Mouse (Mus musculus) heart, adult 2 months (tissue): ENCODE data around the gene Marf1. TPM values are rescaled to one million over a fixed set of nuclear protein-coding genes. Genes with fewer than 3 reads are reported as not detected.

Experiments
- DNase-seq, 2 experiments: peaks; one replicate each; pipeline ENCODE4 v3.0.0; 2021
- H3K27ac ChIP-seq: fragments of 200-600 bp; 2 replicates; pipeline ENCODE4 v1.8.1; 2022
- H3K27me3 ChIP-seq: fragments of 200-500 bp; 2 replicates; pipeline ENCODE4 v1.6.1; 2012; ENCODE audit warnings: mild to moderate bottlenecking, low read length, inconsistent platforms, mixed read lengths; ENCODE audit not compliant: control insufficient read depth, insufficient read depth
- H3K36me3 ChIP-seq: fragments of 200-500 bp; 2 replicates; pipeline ENCODE4 v1.6.1; 2012; ENCODE audit warnings: low read length, inconsistent platforms; ENCODE audit not compliant: control insufficient read depth, insufficient read depth
- H3K4me1 ChIP-seq: fragments of 200-500 bp; 2 replicates; pipeline ENCODE4 v1.6.1; 2011; ENCODE audit warnings: low read length; ENCODE audit not compliant: control insufficient read depth, insufficient read depth
- H3K4me3 ChIP-seq: fragments of 200-600 bp; 2 replicates; pipeline ENCODE4 v1.8.1; 2022
- H3K79me2 ChIP-seq: fragments of 200-500 bp; replicated peaks from 2 replicates; pipeline ENCODE4 v1.6.1; 2012; ENCODE audit warnings: mild to moderate bottlenecking, inconsistent platforms, low read length, moderate library complexity, mixed read lengths; ENCODE audit not compliant: control insufficient read depth, insufficient read depth
- H3K9ac ChIP-seq: fragments of 200-500 bp; 2 replicates; pipeline ENCODE4 v1.6.1; 2012; ENCODE audit warnings: low read depth, mild to moderate bottlenecking, control low read depth, inconsistent platforms, low read length, mixed read lengths
- CTCF ChIP-seq: fragments of 200-600 bp; IDR thresholded peaks from 2 replicates; pipeline ENCODE4 v1.8.1; 2022; ENCODE audit warnings: antibody characterized with exemption, mild to moderate bottlenecking, moderate library complexity
- EP300 ChIP-seq: fragments of 200-500 bp; IDR thresholded peaks from 2 replicates; pipeline ENCODE4 v1.6.1; 2011; ENCODE audit warnings: low read depth, low read length, control low read depth; ENCODE audit not compliant: insufficient read depth
- POLR2A ChIP-seq: fragments of 200-500 bp; IDR thresholded peaks from 2 replicates; pipeline ENCODE4 v1.6.1; 2011; ENCODE audit warnings: mild to moderate bottlenecking, low read depth, low read length, control low read depth; ENCODE audit not compliant: insufficient read depth
- WGBS: fragments of 180-500 bp; shearing (Covaris S2); methylation state at CpG from one replicate; pipeline ENCODE4 v1.1.7; 2018; 5-methylcytosine and 5-hydroxymethylcytosine counted together
- intact Hi-C: fragments of 180-260 bp; cut with DNase I; formaldehyde crosslinking; loops from one replicate; pipeline ENCODE4 v1.15.1; 2025
- polyA plus RNA-seq: library from polyadenylated mRNA; depleted of rRNA; stranded (reverse); fragments of >200 nt; gene quantifications from 2 replicates; pipeline ENCODE4 v1.2.3, GENCODE M21; 2012
- total RNA-seq, 2 experiments: library from RNA; stranded (reverse); gene quantifications; 2 replicates each; pipeline ENCODE4 v1.2.3; 2021

Gene Marf1
- total and polyA plus RNA-seq, 3 experiments: 8.3 to 36.1 (median 32.4) TPM

DNA sequence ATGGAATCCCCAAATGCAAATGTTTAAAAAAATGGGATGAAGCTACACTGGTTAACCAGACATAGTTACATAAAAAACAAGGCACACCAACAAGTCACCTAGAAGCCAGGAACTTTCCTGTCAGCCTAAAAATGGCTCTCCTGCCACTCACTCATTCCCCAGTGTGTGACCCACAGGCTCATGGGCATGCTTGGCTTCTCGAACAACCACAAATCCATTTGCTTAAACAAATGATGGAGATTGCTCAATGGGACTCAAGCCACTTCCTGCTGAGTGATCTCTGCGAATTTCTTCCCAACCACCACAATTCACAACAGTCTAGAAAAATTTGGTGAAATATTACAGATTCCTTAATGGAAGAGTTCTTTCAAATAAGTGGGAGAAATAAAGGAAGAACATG, 52.2 kb downstream of the Marf1 start:
- Histone ChIP-seq H3K4me3 (no peak overlapping the region), H3K36me3 (peaks cover 3% of the 10 kb centered on the region), H3K27me3 (no peaks in the 10 kb centered on the region), H3K27ac (no peak overlapping the region), H3K9ac (no peak overlapping the region), H3K4me1 (no peaks in the 10 kb centered on the region), H3K79me2 (no peaks in the 10 kb centered on the region)
- TF ChIP-seq CTCF: no peak
- no peak for TF ChIP-seq POLR2A
- TF ChIP-seq EP300: no peak
- 78% methylated on average over 2 of the region's 2 CpGs for WGBS
- intact Hi-C loops: no loop called here
- DNase-seq: no peak

DNA sequence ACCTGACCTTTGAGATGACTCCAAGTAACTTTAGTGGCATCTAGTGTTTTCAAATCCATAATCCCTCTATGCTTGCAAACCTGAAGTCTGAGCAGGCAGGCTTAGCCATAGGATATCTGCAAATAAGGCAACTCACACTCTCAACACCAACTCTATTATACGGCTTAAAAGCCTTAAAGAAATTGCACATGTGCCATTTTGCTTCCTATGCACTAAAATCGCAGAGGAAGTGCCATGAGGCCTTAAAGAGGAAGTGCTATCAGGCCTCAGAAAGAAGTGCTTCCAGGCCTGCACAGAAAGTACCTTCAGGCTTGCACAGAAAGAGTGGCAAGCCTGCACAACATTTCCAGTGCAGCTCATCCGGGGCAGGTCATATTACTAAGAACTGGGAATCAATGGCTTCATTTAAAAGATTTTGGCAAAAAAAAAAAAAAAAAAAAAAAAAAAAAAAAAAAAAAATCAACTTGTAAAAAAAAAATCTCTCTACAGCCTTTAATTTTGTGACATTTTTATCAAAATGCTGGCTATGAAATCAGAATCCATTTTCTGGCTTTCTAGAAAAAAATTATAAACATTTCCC, 53.4 kb downstream of the Marf1 start:
- intact Hi-C loops: no loop called here
- peaks cover 3% of the 10 kb centered on the region for H3K36me3 ChIP-seq
- no peak for DNase-seq

GRCm38 (mm10) chr16:14105891-14106290, 57.3 kb downstream of the Marf1 start:
- Histone ChIP-seq H3K9ac (no peak overlapping the region), H3K36me3 (no peaks in the 10 kb centered on the region; the same call in 1 of the 2 replicates), H3K4me3 (no peak overlapping the region), H3K79me2 (no peaks in the 10 kb centered on the region), H3K27ac (no peak overlapping the region), H3K4me1 (no peaks in the 10 kb centered on the region), H3K27me3 (no peaks in the 10 kb centered on the region)
- 69% methylated on average over 6 of the region's 6 CpGs for WGBS
- intact Hi-C loops: no loop called here
- DNase-seq: no peak
- no peak for TF ChIP-seq EP300
- TF ChIP-seq POLR2A: no peak
- no peak for TF ChIP-seq CTCF

More for the DNA sequence above, 53.4 kb downstream of the Marf1 start:
- no peaks in the 10 kb centered on the region for H3K4me1 ChIP-seq
- H3K27me3 ChIP-seq: no peaks in the 10 kb centered on the region
- no peak overlapping the region for H3K27ac ChIP-seq
- 63% methylated on average over 3 of the region's 3 CpGs for WGBS
- H3K9ac ChIP-seq: no peak overlapping the region
- H3K79me2 ChIP-seq: no peaks in the 10 kb centered on the region
- no peak for TF ChIP-seq CTCF
- TF ChIP-seq EP300: no peak
- TF ChIP-seq POLR2A: no peak
- no peak overlapping the region for H3K4me3 ChIP-seq

DNA sequence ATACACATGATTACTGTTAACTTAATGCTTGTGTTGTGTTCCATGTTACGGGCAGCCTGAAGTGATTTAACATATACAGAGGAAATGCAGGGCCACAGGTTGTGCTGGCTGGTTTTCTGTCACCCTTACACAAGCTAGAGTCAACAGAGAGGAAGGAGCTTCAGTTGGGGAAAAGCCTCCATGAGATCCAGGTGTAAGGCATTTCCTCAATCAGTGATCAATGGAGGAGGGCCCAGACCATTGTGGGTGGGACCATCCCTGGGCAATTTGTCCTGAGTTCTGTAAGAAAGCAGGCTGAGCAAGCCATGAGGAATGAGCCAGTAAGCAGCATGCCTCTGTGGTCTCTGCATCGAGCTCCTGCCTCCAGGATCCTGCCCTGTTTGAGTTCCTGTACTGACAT, 71.4 kb downstream of the Marf1 start:
- no peaks in the 10 kb centered on the region for H3K79me2 ChIP-seq
- H3K4me3 ChIP-seq: no peak overlapping the region
- no peak overlapping the region for H3K27ac ChIP-seq
- 68% methylated on average over 2 of the region's 2 CpGs for WGBS
- intact Hi-C loops: no loop called here
- TF ChIP-seq POLR2A (no peak), EP300 (no peak), CTCF (no peak)
- H3K9ac ChIP-seq: no peak overlapping the region
- H3K36me3 ChIP-seq: no peaks in the 10 kb centered on the region
- DNase-seq: no peak
- no peaks in the 10 kb centered on the region; the same call in 1 of the 2 replicates for H3K27me3 ChIP-seq
- no peaks in the 10 kb centered on the region for H3K4me1 ChIP-seq

GRCm38 (mm10) chr16:14089296-14089695, 73.9 kb downstream of the Marf1 start:
- H3K27me3 ChIP-seq: no peaks in the 10 kb centered on the region; the same call in 1 of the 2 replicates
- intact Hi-C loops: no loop called here
- 78% methylated on average over 3 of the region's 3 CpGs for WGBS

GRCm38 (mm10) chr16:14088249-14088648, 74.9 kb downstream of the Marf1 start:
- no peaks in the 10 kb centered on the region for H3K79me2 ChIP-seq
- no peak overlapping the region for H3K4me3 ChIP-seq
- DNase-seq: no peak
- TF ChIP-seq EP300 (no peak), CTCF (no peak), POLR2A (no peak)
- H3K4me1 ChIP-seq: no peaks in the 10 kb centered on the region
- H3K27ac ChIP-seq: no peak overlapping the region
- intact Hi-C loops: no loop called here
- WGBS: 63% methylated on average over 3 of the region's 3 CpGs
- H3K9ac ChIP-seq: no peak overlapping the region
- H3K27me3 ChIP-seq: no peaks in the 10 kb centered on the region; the same call in 1 of the 2 replicates
- H3K36me3 ChIP-seq: no peaks in the 10 kb centered on the region

More at GRCm38 (mm10) chr16:14089296-14089695, 73.9 kb downstream of the Marf1 start:
- Histone ChIP-seq H3K9ac (no peak overlapping the region), H3K27ac (no peak overlapping the region), H3K36me3 (no peaks in the 10 kb centered on the region), H3K79me2 (no peaks in the 10 kb centered on the region), H3K4me1 (no peaks in the 10 kb centered on the region), H3K4me3 (no peak overlapping the region)
- no peak for TF ChIP-seq EP300
- TF ChIP-seq POLR2A: no peak
- TF ChIP-seq CTCF: no peak
- no peak for DNase-seq

DNA sequence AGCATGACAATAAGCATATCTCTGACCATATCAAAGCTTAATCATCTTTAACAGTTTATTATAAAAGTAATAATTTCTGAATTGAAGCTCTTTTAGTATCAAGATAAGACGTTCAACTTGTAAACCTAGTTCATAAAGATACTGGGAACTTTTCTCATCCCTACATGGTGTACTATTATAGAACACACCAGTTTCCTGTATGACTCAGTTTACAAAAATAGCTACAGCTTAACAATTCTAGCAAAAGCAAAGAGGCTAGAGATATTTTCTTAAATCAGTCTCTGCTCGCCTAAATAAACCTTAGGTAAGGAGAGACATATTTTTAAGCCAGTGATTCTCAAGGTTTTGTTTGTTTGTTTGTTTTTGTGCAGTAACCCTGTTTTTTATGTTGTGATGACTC, 80.2 kb downstream of the Marf1 start:
- no peak overlapping the region for H3K4me3 ChIP-seq
- no peak overlapping the region for H3K9ac ChIP-seq
- WGBS: 38% methylated on average over 2 of the region's 2 CpGs
- no peak for DNase-seq
- H3K4me1 ChIP-seq: no peaks in the 10 kb centered on the region
- no peaks in the 10 kb centered on the region for H3K27me3 ChIP-seq
- no peak overlapping the region for H3K27ac ChIP-seq
- TF ChIP-seq POLR2A: no peak
- no peak for TF ChIP-seq EP300
- TF ChIP-seq CTCF: no peak
- intact Hi-C loops: no loop called here
- H3K36me3 ChIP-seq: no peaks in the 10 kb centered on the region
- no peaks in the 10 kb centered on the region for H3K79me2 ChIP-seq
